Mouse (Mus musculus) kidney, embryonic 15.5 days (tissue): Measurements from ENCODE around the gene Focad. TPM values are rescaled to one million over a fixed set of nuclear protein-coding genes. Genes with fewer than 3 reads are reported as not detected.

Source experiments
- ATAC-seq: fragments of 200-750 bp; cut with Nextera tagmentation; replicated peaks from 2 replicates; pipeline ENCODE4 v1.8.0; 2017; ENCODE audit warnings: moderate TSS enrichment; ENCODE audit not compliant: low FRiP score
- H3K27ac ChIP-seq: fragments of 300-500 bp; sonication (generic); 2 replicates; pipeline ENCODE4 v1.5.1; 2015; ENCODE audit warnings: mild to moderate bottlenecking, inconsistent platforms
- H3K27me3 ChIP-seq: fragments of 300-500 bp; sonication (generic); 2 replicates; pipeline ENCODE4 v1.6.1; 2015; ENCODE audit warnings: inconsistent platforms
- H3K36me3 ChIP-seq: fragments of 300-500 bp; sonication (generic); 2 replicates; pipeline ENCODE4 v1.6.1; 2015; ENCODE audit warnings: inconsistent platforms
- H3K4me1 ChIP-seq: fragments of 300-500 bp; sonication (generic); 2 replicates; pipeline ENCODE4 v1.6.1; 2015; ENCODE audit warnings: inconsistent platforms
- H3K4me2 ChIP-seq: fragments of 300-500 bp; sonication (generic); 2 replicates; pipeline ENCODE4 v1.6.1; 2015; ENCODE audit warnings: moderate library complexity, mild to moderate bottlenecking, inconsistent platforms
- H3K4me3 ChIP-seq: fragments of 300-500 bp; sonication (generic); replicated peaks from 2 replicates; pipeline ENCODE4 v1.5.1; 2015; ENCODE audit warnings: mild to moderate bottlenecking, inconsistent platforms
- H3K9ac ChIP-seq: fragments of 300-500 bp; sonication (generic); 2 replicates; pipeline ENCODE4 v1.6.1; 2015; ENCODE audit warnings: mild to moderate bottlenecking, inconsistent platforms
- H3K9me3 ChIP-seq: fragments of 300-500 bp; sonication (generic); replicated peaks from 2 replicates; pipeline ENCODE4 v1.6.1; 2016; ENCODE audit warnings: inconsistent platforms
- WGBS: fragments of 180-500 bp; shearing (Covaris S2); methylation state at CpG from one replicate; pipeline ENCODE4 v1.1.7; 2015; ENCODE audit warnings: mixed read lengths; 5-methylcytosine and 5-hydroxymethylcytosine counted together
- polyA plus RNA-seq: library from polyadenylated mRNA; unstranded; fragments of >200 nt; fragmentation: Nextera tagmentation; extraction: Ambion mirVana; gene quantifications from 2 replicates; pipeline ENCODE4 v1.2.1, GENCODE M21; 2015

The Focad gene
- polyA plus RNA-seq, 1 experiment from 2014 or later: 15.0 TPM

DNA sequence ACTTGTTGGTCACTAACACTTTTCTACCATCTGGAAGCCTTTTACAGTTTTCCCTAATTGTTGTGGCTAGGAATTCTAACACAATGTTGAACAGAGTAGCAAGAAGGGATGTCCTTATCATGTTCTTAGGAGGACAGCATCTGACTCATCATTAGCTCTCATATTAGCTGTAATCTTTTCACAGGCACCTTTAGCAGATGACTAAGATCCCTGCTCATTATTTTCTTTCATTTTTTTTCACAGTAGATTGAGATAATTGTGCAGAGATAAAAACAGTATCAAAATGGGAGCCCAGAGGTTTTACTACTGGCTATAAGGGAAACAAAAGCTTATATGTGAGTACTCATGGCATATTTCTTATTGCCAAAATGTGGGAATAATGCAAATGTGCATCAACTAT, 330.1 kb downstream of the Focad start:
- no peaks in the 10 kb centered on the region for H3K9me3 ChIP-seq
- no peak overlapping the region for H3K27ac ChIP-seq
- no peak overlapping the region for H3K4me2 ChIP-seq

DNA sequence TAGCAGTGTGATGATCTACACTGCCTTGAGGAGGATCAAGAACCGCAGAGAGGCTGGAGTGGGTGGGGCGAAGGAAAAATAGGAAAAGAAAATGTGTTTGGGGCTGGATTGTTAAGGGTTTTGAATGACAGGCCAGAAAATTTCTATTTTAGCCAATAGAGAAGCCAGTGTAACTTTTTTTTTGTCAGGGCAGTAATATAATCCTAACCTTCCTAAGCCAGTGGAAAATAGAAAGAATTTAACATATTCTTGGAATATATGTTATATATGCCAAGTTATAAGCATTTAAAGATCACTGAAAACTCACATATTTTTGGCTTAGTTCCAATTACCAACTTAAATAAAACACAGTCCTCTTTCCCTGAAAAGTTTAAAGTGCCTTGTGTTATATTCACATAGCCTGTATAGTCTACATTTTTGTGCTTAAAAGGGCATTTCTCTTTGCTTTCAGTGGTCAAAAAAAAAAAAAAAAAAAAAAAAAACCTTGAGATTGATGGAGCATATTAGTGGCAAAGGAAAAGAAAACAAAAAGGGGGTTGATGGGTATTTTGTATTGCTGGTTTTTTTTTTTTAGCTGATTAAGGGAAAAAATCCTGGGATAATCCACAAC, 333.3 kb downstream of the Focad start:
- WGBS: 86% methylated on average over 2 of the region's 2 CpGs
- no peak overlapping the region for H3K4me3 ChIP-seq
- no peak for ATAC-seq
- H3K4me1 ChIP-seq: no peaks in the 10 kb centered on the region
- 0 out of 2 replicates have a peak, but pooled peaks cover 5% of the 10 kb centered on the region for H3K36me3 ChIP-seq
- no peaks in the 10 kb centered on the region for H3K9me3 ChIP-seq
- H3K4me2 ChIP-seq: no peak overlapping the region
- no peak overlapping the region for H3K27ac ChIP-seq
- no peak overlapping the region for H3K9ac ChIP-seq
- no peaks in the 10 kb centered on the region for H3K27me3 ChIP-seq

More for the DNA sequence above, 330.1 kb downstream of the Focad start:
- 0 out of 2 replicates have a peak, but pooled peaks cover 5% of the 10 kb centered on the region for H3K36me3 ChIP-seq
- no peak overlapping the region for H3K4me3 ChIP-seq
- H3K27me3 ChIP-seq: no peaks in the 10 kb centered on the region
- H3K9ac ChIP-seq: no peak overlapping the region
- ATAC-seq: no peak
- H3K4me1 ChIP-seq: no peaks in the 10 kb centered on the region

DNA sequence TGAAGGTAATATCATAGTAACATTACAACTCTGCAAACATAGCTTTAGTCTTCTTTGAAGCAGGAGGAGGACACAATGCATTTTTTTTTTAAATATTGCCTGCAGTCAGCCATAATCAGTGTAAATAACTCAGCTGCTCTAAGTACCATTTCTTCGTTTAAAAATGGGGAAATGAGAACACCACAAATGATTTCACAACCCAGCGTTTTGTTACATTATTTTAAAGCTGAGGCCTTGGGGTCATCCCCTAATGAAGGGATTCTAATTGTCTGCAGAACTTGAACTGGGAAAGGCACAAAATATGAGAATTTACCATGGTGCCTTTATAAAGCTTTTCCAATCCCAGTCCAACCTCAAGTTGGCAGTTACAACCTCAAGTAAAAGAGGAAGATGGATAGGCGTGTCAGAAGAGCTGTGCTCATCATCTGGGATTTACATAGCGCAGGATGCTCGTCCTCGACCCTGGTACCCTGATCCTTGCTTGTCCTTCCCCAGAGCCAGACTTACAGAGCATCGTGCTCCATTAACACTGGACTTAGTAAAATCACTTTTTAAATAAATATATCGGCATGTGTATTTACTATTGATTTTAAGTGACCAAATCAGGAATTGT, 338.1 kb downstream of the Focad start:
- H3K9me3 ChIP-seq: no peaks in the 10 kb centered on the region
- no peaks in the 10 kb centered on the region for H3K27me3 ChIP-seq
- no peak overlapping the region for H3K27ac ChIP-seq
- no peak for ATAC-seq
- no peak overlapping the region for H3K9ac ChIP-seq
- 84% methylated on average over 8 of the region's 8 CpGs for WGBS
- no peak overlapping the region for H3K4me2 ChIP-seq
- no peaks in the 10 kb centered on the region for H3K36me3 ChIP-seq
- no peaks in the 10 kb centered on the region for H3K4me1 ChIP-seq
- no peak overlapping the region for H3K4me3 ChIP-seq

GRCm38 (mm10) chr4:88436593-88437165, 342.2 kb downstream of the Focad start:
- Histone ChIP-seq H3K9ac (no peak overlapping the region), H3K4me1 (peaks cover 23% of the 10 kb centered on the region), H3K27ac (peak overlapping the region; percentile 18; the same call in 1 of the 2 replicates), H3K27me3 (no peaks in the 10 kb centered on the region), H3K4me2 (no peak overlapping the region), H3K9me3 (no peaks in the 10 kb centered on the region), H3K4me3 (no peak overlapping the region), H3K36me3 (no peaks in the 10 kb centered on the region)
- no peak for ATAC-seq
- WGBS: 66% methylated on average over 6 of the region's 6 CpGs

GRCm38 (mm10) chr4:88437166-88437565, 342.7 kb downstream of the Focad start:
- Histone ChIP-seq H3K4me2 (no peak overlapping the region), H3K9ac (no peak overlapping the region), H3K4me3 (no peak overlapping the region), H3K27me3 (no peaks in the 10 kb centered on the region), H3K9me3 (no peaks in the 10 kb centered on the region), H3K36me3 (no peaks in the 10 kb centered on the region), H3K4me1 (peaks cover 27% of the 10 kb centered on the region), H3K27ac (peak overlapping the region; percentile 18; the same call in 1 of the 2 replicates)
- no peak for ATAC-seq
- WGBS: 71% methylated on average over 3 of the region's 3 CpGs

GRCm38 (mm10) chr4:88437917-88438316, 343.5 kb downstream of the Focad start:
- ATAC-seq: no peak
- peak overlapping the region; percentile 48 for H3K4me3 ChIP-seq
- no peaks in the 10 kb centered on the region for H3K9me3 ChIP-seq
- peaks cover 27% of the 10 kb centered on the region for H3K4me1 ChIP-seq
- no peaks in the 10 kb centered on the region for H3K36me3 ChIP-seq
- WGBS: 42% methylated on average over 2 of the region's 2 CpGs
- H3K4me2 ChIP-seq: peak overlapping the region; percentile 69
- H3K27ac ChIP-seq: peak overlapping the region; percentile 86
- 0 out of 2 replicates have a peak overlapping the region, but pooled peaks have one; percentile 45 for H3K9ac ChIP-seq
- H3K27me3 ChIP-seq: no peaks in the 10 kb centered on the region

- H3K36me3 ChIP-seq: no peaks in the 10 kb centered on the region
- H3K9me3 ChIP-seq: no peaks in the 10 kb centered on the region
- H3K9ac ChIP-seq: peak within 1 kb of the TSS; percentile 45; the same call in 1 of the 2 replicates
- H3K4me1 ChIP-seq: peaks cover 27% of the 10 kb centered on the region
- peak within 1 kb of the TSS; percentile 69 for H3K4me2 ChIP-seq
- ATAC-seq: peak; percentile 96
- H3K4me3 ChIP-seq: peak within 1 kb of the TSS; percentile 48
- no peaks in the 10 kb centered on the region for H3K27me3 ChIP-seq
- peak within 1 kb of the TSS; percentile 86 for H3K27ac ChIP-seq
- 4% methylated on average over 14 of the region's 14 CpGs for WGBS
These were observed 344.0 kb downstream of the Focad start, which contains the start of gene Hacd4 for GRCm38 (mm10) chr4:88438326-88438989. Gene Hacd4, minus strand, starts transcription at chr4:88438928.

DNA sequence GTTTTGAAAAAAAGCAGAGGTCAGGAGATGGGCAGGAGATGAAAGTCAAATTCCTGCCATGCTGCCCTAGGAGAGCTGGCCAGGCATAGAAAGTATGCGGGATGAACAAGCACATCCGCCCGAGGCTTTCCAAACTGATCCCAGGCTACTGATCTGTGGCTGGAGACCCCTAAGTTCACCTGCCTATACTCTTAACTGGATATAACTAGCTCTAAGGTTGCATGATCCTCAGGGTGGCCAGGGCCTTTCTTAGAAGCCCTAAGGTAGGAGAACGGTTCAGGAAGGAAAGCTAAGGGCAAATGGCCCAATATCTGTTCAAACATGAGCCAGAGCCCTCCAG, 344.5 kb downstream of the Focad start:
- WGBS: 12% methylated on average over 4 of the region's 4 CpGs
- Histone ChIP-seq H3K4me1 (peaks cover 27% of the 10 kb centered on the region), H3K4me2 (peak overlapping the region; percentile 69), H3K9ac (no peak overlapping the region), H3K4me3 (peak overlapping the region; percentile 48), H3K9me3 (no peaks in the 10 kb centered on the region), H3K27ac (peak overlapping the region; percentile 76), H3K27me3 (no peaks in the 10 kb centered on the region), H3K36me3 (no peaks in the 10 kb centered on the region)
- no peak for ATAC-seq

GRCm38 (mm10) chr4:88439669-88440123, 345.3 kb downstream of the Focad start:
- Histone ChIP-seq H3K27me3 (no peaks in the 10 kb centered on the region), H3K4me1 (peaks cover 27% of the 10 kb centered on the region), H3K4me2 (no peak overlapping the region), H3K9ac (no peak overlapping the region), H3K36me3 (no peaks in the 10 kb centered on the region), H3K4me3 (no peak overlapping the region), H3K9me3 (no peaks in the 10 kb centered on the region), H3K27ac (peak overlapping the region; percentile 76)
- 63% methylated on average over 6 of the region's 6 CpGs for WGBS
- ATAC-seq: 0 out of 2 replicates have a peak, but pooled peaks have one; percentile 22

GRCm38 (mm10) chr4:88440814-88441213, 346.4 kb downstream of the Focad start:
- H3K9ac ChIP-seq: no peak overlapping the region
- no peaks in the 10 kb centered on the region for H3K27me3 ChIP-seq
- no peak overlapping the region for H3K4me2 ChIP-seq
- no peaks in the 10 kb centered on the region for H3K36me3 ChIP-seq
- H3K27ac ChIP-seq: no peak overlapping the region
- no peak overlapping the region for H3K4me3 ChIP-seq
- peaks cover 27% of the 10 kb centered on the region for H3K4me1 ChIP-seq
- WGBS: 86% methylated on average over 7 of the region's 7 CpGs
- H3K9me3 ChIP-seq: no peaks in the 10 kb centered on the region
- no peak for ATAC-seq

- no peak overlapping the region for H3K4me2 ChIP-seq
- H3K27me3 ChIP-seq: no peaks in the 10 kb centered on the region
- H3K4me1 ChIP-seq: no peaks in the 10 kb centered on the region
- H3K9ac ChIP-seq: no peak overlapping the region
- no peak overlapping the region for H3K4me3 ChIP-seq
- H3K27ac ChIP-seq: no peak overlapping the region
- WGBS: 73% methylated on average over 2 of the region's 2 CpGs
- no peaks in the 10 kb centered on the region for H3K9me3 ChIP-seq
- no peaks in the 10 kb centered on the region for H3K36me3 ChIP-seq
- ATAC-seq: no peak
These were observed 354.5 kb downstream of the Focad start for GRCm38 (mm10) chr4:88448976-88449375.
